Mouse (Mus musculus) limb, embryonic 13.5 days (tissue): ENCODE results near the gene Lrpap1. TPM values are rescaled to one million over a fixed set of nuclear protein-coding genes. Genes with fewer than 3 reads are reported as not detected.
A peak's percentile ranks its signal among the peaks of the same experiment; 100 is the strongest.

ENCODE experiments used
- ATAC-seq: fragments of 200-750 bp; cut with Nextera tagmentation; 2 replicates; pipeline ENCODE4 v1.8.0; 2017; ENCODE audit warnings: low read depth, moderate number of reproducible peaks, moderate TSS enrichment; ENCODE audit not compliant: low FRiP score
- H3K27ac ChIP-seq: fragments of 300-500 bp; sonication (generic); 2 replicates; pipeline ENCODE4 v1.5.1; 2015; ENCODE audit warnings: inconsistent platforms, mild to moderate bottlenecking, moderate library complexity
- H3K27me3 ChIP-seq: fragments of 300-500 bp; sonication (generic); 2 replicates; pipeline ENCODE4 v1.6.1; 2015; ENCODE audit warnings: mild to moderate bottlenecking, inconsistent platforms
- H3K36me3 ChIP-seq: fragments of 300-500 bp; sonication (generic); 2 replicates; pipeline ENCODE4 v1.6.1; 2015; ENCODE audit warnings: inconsistent platforms, mild to moderate bottlenecking, moderate library complexity
- H3K4me1 ChIP-seq: fragments of 300-500 bp; sonication (generic); 2 replicates; pipeline ENCODE4 v1.6.1; 2015; ENCODE audit warnings: inconsistent platforms
- H3K4me2 ChIP-seq: fragments of 300-500 bp; sonication (generic); replicated peaks from 2 replicates; pipeline ENCODE4 v1.6.1; 2015; ENCODE audit warnings: inconsistent platforms, mild to moderate bottlenecking, moderate library complexity
- H3K4me3 ChIP-seq: fragments of 300-500 bp; sonication (generic); 2 replicates; pipeline ENCODE4 v1.5.1; 2015; ENCODE audit warnings: moderate library complexity, mild to moderate bottlenecking, inconsistent platforms
- H3K9ac ChIP-seq: fragments of 300-500 bp; sonication (generic); 2 replicates; pipeline ENCODE4 v1.6.1; 2015; ENCODE audit warnings: mild to moderate bottlenecking, inconsistent platforms
- H3K9me3 ChIP-seq: fragments of 300-500 bp; sonication (generic); 2 replicates; pipeline ENCODE4 v1.6.1; 2016; ENCODE audit warnings: inconsistent platforms
- WGBS: fragments of 180-500 bp; shearing (Covaris S2); methylation state at CpG from one replicate; pipeline ENCODE4 v1.1.7; 2015; 5-methylcytosine and 5-hydroxymethylcytosine counted together
- polyA plus RNA-seq: library from polyadenylated mRNA; unstranded; fragments of >200 nt; fragmentation: Nextera tagmentation; extraction: Ambion mirVana; gene quantifications from 2 replicates; pipeline ENCODE4 v1.2.1, GENCODE M21; 2015

The Lrpap1 gene
- polyA plus RNA-seq = 112 and 120 TPM in 2 replicates

DNA sequence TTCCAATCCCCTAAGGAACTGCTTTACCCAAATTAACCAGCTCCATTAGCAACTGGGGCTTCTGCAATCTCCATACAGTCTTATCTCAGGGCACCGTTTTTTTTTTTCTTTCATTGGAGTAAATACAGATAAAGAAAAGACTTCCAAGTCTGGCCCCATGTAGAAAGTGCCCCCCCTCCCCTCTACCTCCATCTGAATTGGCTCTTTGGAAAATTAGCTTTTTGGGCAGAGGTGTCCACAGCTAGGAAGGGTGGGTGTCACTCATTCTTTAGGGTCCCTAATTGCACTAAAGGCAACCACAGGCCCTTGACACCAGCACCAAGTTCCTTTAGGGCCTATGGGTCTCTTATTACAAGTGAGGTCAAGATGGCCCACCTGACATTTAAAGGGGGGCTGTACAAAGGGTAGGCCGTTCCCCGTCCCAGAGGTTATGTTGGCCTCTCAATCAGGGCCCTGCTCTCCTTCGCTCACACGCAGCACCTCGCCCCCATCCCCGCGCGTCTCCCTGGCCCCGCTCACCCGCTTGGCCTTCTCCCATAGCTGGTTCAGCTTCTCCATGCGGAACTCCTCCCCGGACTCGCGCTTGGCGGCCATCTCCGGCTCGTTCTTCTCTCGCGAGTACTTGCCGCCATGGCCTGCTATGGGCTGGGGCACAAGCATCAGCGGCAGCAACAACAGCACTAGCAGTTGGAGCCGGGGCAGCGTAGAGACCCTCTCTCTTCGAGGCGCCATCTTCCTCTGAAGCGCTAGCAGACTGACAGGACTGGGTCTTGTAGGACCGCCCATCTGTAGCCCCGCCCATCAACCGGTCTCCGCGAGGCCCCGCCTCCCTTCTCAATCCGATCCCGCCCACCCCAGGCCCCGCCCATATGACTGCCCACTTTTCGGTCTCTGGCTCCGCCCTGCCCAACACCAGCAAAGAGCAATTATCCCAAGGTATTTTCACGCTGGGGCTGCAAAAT is at the start of gene Lrpap1:
Lrpap1 (minus strand) TSS at position 807 of the 962 bp plus-strand sequence.
- peak; percentile 95 for ATAC-seq
- Histone ChIP-seq H3K9me3 (no peaks in the 10 kb centered on the region), H3K9ac (peak within 1 kb of the TSS; percentile 75), H3K4me1 (peaks cover 25% of the 10 kb centered on the region), H3K4me2 (peak within 1 kb of the TSS; percentile 80), H3K27ac (peak within 1 kb of the TSS; percentile 28; the same call in 1 of the 2 replicates), H3K4me3 (peak within 1 kb of the TSS; percentile 65), H3K36me3 (peaks cover 24% of the 10 kb centered on the region), H3K27me3 (no peaks in the 10 kb centered on the region)
- under 1% methylated on average over 39 of the region's 39 CpGs for WGBS

DNA sequence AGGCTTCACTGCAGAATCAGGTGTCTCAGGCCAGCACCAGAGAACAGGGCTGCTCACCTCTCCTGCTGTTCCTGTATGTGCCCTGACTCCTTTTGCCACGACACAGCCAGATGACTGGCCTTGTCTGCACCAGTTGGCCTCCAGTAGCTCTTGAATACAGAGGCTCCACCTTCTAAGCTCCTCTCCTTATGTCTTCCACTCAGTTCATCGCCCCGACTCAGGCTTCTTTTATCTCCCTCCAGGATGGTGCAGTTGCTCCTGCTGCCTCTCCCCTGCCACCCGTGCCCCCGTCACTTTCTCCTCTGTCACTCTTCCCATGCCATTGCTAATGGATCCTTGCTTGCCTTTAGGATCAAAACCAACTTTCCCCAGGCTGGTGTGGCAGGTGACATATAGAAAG is 44.4 kb upstream of the Lrpap1 start:
- Histone ChIP-seq H3K36me3 (no peaks in the 10 kb centered on the region), H3K9ac (no peak overlapping the region), H3K9me3 (peaks cover 4% of the 10 kb centered on the region; the same call in 1 of the 2 replicates), H3K27ac (no peak overlapping the region), H3K4me3 (no peak overlapping the region), H3K4me1 (peaks cover 8% of the 10 kb centered on the region; the same call in 1 of the 2 replicates), H3K27me3 (peaks cover 5% of the 10 kb centered on the region; the same call in 1 of the 2 replicates), H3K4me2 (no peak overlapping the region)
- no peak for ATAC-seq
- WGBS = 76% methylated on average over 5 of the region's 5 CpGs

DNA sequence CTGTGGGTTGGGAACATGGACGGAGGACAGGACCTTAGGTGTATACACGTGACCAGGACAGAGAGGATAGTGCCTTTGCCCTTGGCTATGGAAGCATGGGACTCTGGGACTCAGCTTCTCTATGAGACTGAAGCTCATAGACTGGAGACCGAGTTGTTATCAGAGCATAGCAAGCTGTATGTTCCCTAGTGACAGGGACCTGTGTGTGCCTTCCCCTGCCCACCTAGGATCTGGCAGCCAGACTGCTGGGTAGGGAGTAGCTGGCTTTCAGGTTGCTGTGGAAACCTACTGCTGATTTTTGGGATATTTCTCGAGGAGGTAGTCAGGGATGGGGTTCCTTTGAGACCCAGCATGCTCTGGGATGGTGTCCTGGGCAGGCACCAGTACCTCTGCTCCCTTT is 44.0 kb upstream of the Lrpap1 start:
- no peak overlapping the region for H3K27ac ChIP-seq
- WGBS = 70% methylated on average over 4 of the region's 4 CpGs
- no peaks in the 10 kb centered on the region for H3K36me3 ChIP-seq
- peaks cover 5% of the 10 kb centered on the region; the same call in 1 of the 2 replicates for H3K27me3 ChIP-seq
- H3K4me1 ChIP-seq = peaks cover 8% of the 10 kb centered on the region; the same call in 1 of the 2 replicates
- H3K9me3 ChIP-seq = peaks cover 4% of the 10 kb centered on the region; the same call in 1 of the 2 replicates
- no peak overlapping the region for H3K4me2 ChIP-seq
- no peak overlapping the region for H3K9ac ChIP-seq
- H3K4me3 ChIP-seq = no peak overlapping the region
- ATAC-seq = no peak

DNA sequence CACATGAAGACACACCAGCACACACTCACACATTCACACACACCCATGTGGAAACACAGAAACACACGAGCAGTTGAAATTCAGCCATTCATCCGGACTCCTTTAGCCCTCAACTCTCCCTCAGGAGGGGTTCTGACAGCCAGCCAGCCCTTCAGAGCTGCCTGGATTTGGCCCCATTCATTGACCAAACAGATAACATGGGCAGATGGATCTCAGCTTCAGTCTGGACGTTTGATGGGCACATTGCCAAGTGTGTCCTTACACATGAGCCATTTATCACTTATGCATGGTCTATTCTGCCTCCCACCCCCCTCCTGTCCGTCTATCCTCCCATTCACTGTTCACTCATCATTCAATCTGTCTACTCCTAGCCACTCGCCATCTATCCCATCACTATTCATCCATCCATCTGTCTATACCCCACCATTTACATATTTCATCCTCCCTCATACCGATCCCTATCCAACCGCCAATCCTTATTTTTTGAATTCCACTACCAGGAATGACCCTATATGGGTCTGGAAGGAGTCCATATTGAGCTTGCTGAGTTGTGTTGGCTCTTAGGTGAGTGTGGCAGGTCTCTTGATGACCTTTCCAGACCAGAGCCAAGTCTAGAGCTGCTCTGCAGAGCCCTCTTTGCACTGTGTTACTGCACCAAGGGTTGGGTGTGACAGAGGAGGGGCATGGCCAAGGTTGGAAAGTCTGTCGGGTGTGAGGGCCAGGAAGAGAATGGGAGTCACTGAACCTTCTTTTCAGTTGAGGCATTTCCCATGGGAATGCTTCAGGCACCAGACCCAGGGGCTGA is 42.6 kb upstream of the Lrpap1 start:
- no peak overlapping the region for H3K4me3 ChIP-seq
- H3K36me3 ChIP-seq = no peaks in the 10 kb centered on the region
- 73% methylated on average over 8 of the region's 8 CpGs for WGBS
- no peak for ATAC-seq
- H3K4me2 ChIP-seq = no peak overlapping the region
- no peak overlapping the region for H3K27ac ChIP-seq
- peaks cover 4% of the 10 kb centered on the region; the same call in 1 of the 2 replicates for H3K9me3 ChIP-seq
- no peak overlapping the region for H3K9ac ChIP-seq
- peaks cover 5% of the 10 kb centered on the region; the same call in 1 of the 2 replicates for H3K27me3 ChIP-seq
- H3K4me1 ChIP-seq = peaks cover 8% of the 10 kb centered on the region; the same call in 1 of the 2 replicates

DNA sequence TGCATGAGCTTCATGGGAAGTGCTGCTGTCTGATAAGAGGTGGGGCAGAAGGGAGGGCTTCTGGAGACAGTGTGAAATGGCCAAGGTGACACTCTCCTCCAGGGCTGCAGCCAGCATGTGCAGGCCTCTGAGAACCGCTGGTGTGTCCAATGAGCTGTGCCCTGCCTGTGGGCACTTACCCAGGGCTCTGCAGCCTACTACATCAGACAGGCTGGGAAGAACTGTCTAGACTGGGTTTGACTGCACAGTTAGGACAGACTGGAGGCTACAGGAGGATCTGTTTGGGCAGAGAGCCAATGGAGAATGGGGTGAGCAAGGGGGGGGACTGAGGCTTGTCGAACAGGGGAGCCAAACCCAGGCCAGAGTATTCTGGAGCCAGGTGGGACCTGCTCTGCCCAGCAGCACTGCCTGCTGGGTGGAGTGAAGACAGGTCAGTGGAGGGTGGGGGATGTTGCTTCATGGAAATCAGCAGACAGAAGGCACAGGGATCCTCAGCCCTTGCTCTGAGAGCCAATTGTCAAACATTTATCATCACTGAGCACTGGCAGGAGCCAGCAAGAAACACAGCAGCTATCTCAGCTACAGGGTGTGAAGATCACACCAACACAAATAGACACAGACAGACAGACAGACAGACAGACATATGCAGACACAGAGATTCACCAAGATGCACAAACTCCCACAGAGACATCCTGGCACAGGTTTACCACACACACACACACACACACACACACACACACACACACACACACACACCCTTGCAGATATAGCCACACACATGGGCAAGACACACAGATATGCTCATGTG is 41.8 kb upstream of the Lrpap1 start:
- H3K4me2 ChIP-seq = no peak overlapping the region
- peaks cover 4% of the 10 kb centered on the region; the same call in 1 of the 2 replicates for H3K9me3 ChIP-seq
- no peaks in the 10 kb centered on the region for H3K36me3 ChIP-seq
- H3K27me3 ChIP-seq = peaks cover 5% of the 10 kb centered on the region; the same call in 1 of the 2 replicates
- no peak overlapping the region for H3K27ac ChIP-seq
- H3K4me1 ChIP-seq = peaks cover 8% of the 10 kb centered on the region; the same call in 1 of the 2 replicates
- H3K4me3 ChIP-seq = no peak overlapping the region
- ATAC-seq = no peak
- WGBS = 13% methylated on average over 2 of the region's 2 CpGs
- H3K9ac ChIP-seq = 0 out of 2 replicates have a peak overlapping the region, but pooled peaks have one; percentile 13

DNA sequence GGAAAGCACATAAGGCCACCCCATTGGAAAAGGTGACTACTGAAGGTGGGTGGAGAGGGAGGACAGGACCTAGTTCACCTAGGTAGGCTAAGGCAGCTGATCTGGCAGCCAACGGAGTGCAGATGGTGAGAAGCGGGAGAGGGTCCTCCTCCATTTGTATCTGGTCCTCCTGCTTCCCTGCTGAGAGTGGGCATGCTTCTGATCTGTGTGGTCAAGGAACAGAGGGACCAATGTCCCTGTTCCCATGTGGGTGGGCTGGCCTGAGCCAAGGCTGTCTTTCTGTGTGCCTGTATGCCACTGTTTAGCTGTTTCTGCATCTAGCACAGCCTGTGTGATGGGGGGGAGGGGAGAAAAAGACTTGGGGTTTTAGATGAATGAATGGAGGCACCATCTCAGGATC is 41.2 kb upstream of the Lrpap1 start:
- Histone ChIP-seq H3K9me3 (peaks cover 4% of the 10 kb centered on the region; the same call in 1 of the 2 replicates), H3K4me1 (peaks cover 8% of the 10 kb centered on the region; the same call in 1 of the 2 replicates), H3K4me3 (no peak overlapping the region), H3K36me3 (no peaks in the 10 kb centered on the region), H3K27ac (no peak overlapping the region), H3K4me2 (no peak overlapping the region), H3K27me3 (peaks cover 5% of the 10 kb centered on the region; the same call in 1 of the 2 replicates), H3K9ac (no peak overlapping the region)
- ATAC-seq = no peak
- 74% methylated on average over 2 of the region's 2 CpGs for WGBS

DNA sequence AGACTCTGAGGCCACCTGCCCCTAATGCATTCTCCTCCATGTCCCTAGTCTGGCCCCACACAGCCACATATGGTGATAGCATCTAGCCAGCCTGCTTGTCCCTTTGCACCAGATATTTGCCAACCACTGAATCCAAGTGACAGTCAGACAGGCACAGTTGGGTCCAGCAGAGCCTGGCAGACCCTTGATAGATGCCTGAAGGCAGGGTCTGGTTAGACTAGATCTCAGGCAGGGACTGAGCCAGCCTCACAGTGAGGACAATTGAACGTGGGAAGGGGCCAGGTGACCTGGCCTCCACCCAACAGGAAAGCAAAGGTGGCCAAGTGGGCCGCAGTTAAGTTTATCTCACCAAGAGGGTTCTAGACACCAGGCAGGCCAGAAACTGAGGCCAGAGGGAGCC is 39.1 kb upstream of the Lrpap1 start:
- H3K27me3 ChIP-seq = peaks cover 3% of the 10 kb centered on the region; the same call in 1 of the 2 replicates
- ATAC-seq = no peak
- WGBS = 82% methylated on average over 2 of the region's 2 CpGs

DNA sequence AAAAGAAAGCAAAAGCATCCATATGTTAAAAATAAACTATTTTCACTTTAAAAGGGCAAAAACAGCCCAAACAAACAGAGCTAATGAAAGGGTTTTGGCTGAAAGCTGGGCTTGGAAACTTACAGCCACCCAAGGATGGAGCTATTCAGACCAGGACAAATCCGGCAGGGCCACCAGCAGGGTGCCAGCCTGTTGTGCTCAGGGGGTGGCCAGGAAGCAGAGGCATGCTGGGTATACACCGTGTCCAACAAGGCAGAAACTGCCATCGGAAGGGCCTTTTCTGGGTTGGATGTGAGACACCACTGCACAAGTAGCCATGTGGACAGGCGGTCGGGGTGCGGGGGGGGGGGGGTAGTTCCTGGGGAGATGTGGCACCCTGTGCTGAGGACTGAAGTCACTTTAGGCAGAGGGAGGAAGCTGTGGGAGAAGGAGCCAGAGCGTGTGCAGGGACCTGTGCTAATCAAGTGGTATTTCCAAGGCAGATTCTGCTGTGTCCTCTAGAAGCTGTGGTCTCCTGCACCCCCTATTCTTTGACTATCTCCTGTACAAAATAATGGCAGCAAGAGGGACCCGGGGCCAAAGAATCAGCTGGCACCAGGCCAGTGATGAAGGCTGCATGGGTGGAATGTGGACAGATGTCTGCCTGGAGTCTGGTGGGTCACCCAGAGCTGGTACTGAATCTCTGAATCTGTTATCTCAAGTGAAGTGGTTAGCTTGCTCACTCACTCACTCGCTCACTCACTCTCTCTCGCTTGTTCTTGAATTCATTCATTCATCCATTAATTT is 38.1 kb upstream of the Lrpap1 start:
- no peaks in the 10 kb centered on the region; the same call in 1 of the 2 replicates for H3K27me3 ChIP-seq
- no peak overlapping the region for H3K9ac ChIP-seq
- H3K9me3 ChIP-seq = no peaks in the 10 kb centered on the region
- 56% methylated on average over 9 of the region's 10 CpGs for WGBS
- no peak overlapping the region for H3K27ac ChIP-seq
- peaks cover 8% of the 10 kb centered on the region; the same call in 1 of the 2 replicates for H3K4me1 ChIP-seq
- no peaks in the 10 kb centered on the region for H3K36me3 ChIP-seq
- H3K4me3 ChIP-seq = no peak overlapping the region
- ATAC-seq = no peak
- H3K4me2 ChIP-seq = no peak overlapping the region

More for the DNA sequence above, 39.1 kb upstream of the Lrpap1 start:
- H3K4me2 ChIP-seq = no peak overlapping the region
- no peaks in the 10 kb centered on the region for H3K9me3 ChIP-seq
- H3K9ac ChIP-seq = no peak overlapping the region
- no peak overlapping the region for H3K4me3 ChIP-seq
- H3K27ac ChIP-seq = no peak overlapping the region
- H3K4me1 ChIP-seq = peaks cover 8% of the 10 kb centered on the region; the same call in 1 of the 2 replicates
- H3K36me3 ChIP-seq = no peaks in the 10 kb centered on the region

DNA sequence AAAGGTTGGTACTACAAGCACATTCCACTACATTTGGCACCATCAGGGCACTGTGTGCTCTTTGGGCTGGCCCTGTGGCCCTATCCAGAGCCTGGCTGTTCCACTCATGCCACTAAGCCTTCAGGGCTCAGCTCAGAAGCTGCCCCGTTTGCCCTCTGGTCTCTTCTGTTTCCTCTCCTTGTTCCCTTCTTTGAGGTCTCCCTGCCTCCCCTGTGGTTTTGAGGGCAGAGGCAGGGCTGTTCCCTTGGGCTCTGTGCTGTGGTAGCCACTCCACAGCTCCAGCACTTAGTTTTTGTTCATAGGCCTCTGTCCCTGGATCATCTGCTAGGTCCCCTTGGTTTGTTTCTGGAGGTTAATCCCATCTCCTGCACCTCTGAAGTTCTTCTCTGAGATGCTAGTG is 37.3 kb upstream of the Lrpap1 start:
- Histone ChIP-seq H3K27me3 (no peaks in the 10 kb centered on the region; the same call in 1 of the 2 replicates), H3K36me3 (no peaks in the 10 kb centered on the region), H3K9ac (no peak overlapping the region), H3K27ac (no peak overlapping the region), H3K4me1 (peaks cover 9% of the 10 kb centered on the region; the same call in 1 of the 2 replicates), H3K9me3 (no peaks in the 10 kb centered on the region), H3K4me2 (no peak overlapping the region), H3K4me3 (no peak overlapping the region)
- 67% methylated on average over 1 of the region's 1 CpGs for WGBS
- ATAC-seq = no peak

DNA sequence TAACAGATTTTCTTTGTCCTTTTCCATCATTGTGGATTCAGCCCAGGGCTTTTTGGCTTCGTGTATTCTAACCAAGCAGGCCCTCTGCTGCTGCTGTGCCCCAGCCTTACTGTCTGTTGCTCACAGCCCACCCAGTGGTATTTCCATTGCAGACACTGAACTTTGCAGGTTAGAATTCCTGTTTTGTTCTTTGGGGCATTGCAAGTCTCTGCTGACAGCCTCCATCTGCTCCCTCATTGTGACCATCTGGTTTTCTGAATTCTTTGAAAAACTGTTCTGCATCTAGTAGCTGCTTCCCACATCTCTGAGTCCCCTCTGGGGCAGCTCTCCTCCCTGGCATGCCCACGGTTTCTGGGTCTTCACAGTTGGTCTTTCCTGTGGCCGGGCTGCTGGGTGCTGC is 35.8 kb upstream of the Lrpap1 start:
- 0 out of 2 replicates have a peak, but pooled peaks cover 3% of the 10 kb centered on the region for H3K4me1 ChIP-seq
- no peak for ATAC-seq
- no peak overlapping the region for H3K4me3 ChIP-seq
- H3K36me3 ChIP-seq = no peaks in the 10 kb centered on the region
- H3K4me2 ChIP-seq = no peak overlapping the region
- H3K9ac ChIP-seq = 0 out of 2 replicates have a peak overlapping the region, but pooled peaks have one; percentile 14
- H3K27me3 ChIP-seq = no peaks in the 10 kb centered on the region; the same call in 1 of the 2 replicates
- WGBS = 37% methylated on average over 3 of the region's 3 CpGs
- no peaks in the 10 kb centered on the region for H3K9me3 ChIP-seq
- no peak overlapping the region for H3K27ac ChIP-seq
